Mouse (Mus musculus) brain, embryonic 14.5 days (tissue): ENCODE data around the gene Gm21976. TPM values are rescaled to one million over a fixed set of nuclear protein-coding genes. Genes with fewer than 3 reads are reported as not detected.

ENCODE experiments used
- DNase-seq: peaks from one replicate; pipeline ENCODE4 v3.0.0-alpha.2; 2011; ENCODE audit warnings: low read depth
- CTCF ChIP-seq: fragments of 200-500 bp; IDR thresholded peaks from 2 replicates; pipeline ENCODE4 v1.5.1; 2012; ENCODE audit warnings: inconsistent platforms, mild to moderate bottlenecking, moderate library complexity, borderline replicate concordance; ENCODE audit not compliant: insufficient read depth, insufficient read length; ENCODE audit errors: extremely low read depth
- POLR2A ChIP-seq: fragments of 200-500 bp; IDR thresholded peaks from 2 replicates; pipeline ENCODE4 v1.6.1; 2012; ENCODE audit warnings: mild to moderate bottlenecking, inconsistent platforms, borderline replicate concordance; ENCODE audit not compliant: poor library complexity, insufficient read depth, insufficient read length, severe bottlenecking; ENCODE audit errors: extremely low read depth
- polyA plus RNA-seq: library from polyadenylated mRNA; depleted of rRNA; stranded (reverse); fragments of >200 nt; gene quantifications from 2 replicates; pipeline ENCODE4 v1.2.3, GENCODE M21; 2012; rRNA removed

The Gm21976 gene
- not detected in 2 replicates for polyA plus RNA-seq

DNA sequence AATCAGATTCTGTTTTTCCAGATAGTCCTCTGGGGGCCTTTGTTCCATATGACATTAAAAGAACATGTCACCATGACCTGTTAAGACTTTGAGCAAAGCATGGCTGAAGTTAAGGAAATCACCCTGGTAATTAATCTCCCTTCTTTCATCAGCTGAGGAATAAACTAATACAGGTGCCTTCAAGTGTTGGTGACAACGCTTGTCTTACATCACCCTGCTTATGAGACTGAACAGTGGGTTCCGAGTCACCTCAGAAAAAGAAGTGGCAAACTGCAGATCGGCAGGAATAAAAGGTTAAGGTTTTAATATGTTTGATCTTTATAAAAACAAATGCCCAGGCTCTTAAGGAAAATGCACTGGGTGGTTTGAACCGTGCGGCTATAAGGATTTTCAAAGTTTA lies at the start of gene Gm21976:
TSS of gene Gm21976 (plus strand) at position 202 of the 400 bp plus-strand sequence.
- TF ChIP-seq CTCF, result no peak
- no peak for TF ChIP-seq POLR2A
- no peak for DNase-seq

DNA sequence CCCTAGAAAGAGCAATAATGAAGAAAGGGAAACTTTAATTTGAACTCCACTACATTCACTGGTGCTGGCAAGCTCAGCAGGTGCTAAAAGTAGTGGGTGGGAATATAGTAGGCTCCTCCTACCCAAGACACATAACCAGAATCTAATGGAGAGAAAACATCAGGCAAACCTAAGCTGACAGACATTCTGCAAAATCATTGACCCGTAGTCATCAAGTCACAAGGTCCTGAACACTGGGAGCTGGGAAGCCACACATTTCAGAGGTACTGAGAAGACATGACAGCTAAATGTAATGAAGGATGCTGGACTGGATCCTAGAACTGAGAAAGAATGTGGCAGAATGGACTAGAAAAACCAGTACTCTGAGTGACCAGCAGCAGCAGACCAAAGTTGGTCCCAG lies 49.2 kb upstream of the Gm21976 start:
- TF ChIP-seq POLR2A (no peak), CTCF (no peak)
- DNase-seq, result no peak

DNA sequence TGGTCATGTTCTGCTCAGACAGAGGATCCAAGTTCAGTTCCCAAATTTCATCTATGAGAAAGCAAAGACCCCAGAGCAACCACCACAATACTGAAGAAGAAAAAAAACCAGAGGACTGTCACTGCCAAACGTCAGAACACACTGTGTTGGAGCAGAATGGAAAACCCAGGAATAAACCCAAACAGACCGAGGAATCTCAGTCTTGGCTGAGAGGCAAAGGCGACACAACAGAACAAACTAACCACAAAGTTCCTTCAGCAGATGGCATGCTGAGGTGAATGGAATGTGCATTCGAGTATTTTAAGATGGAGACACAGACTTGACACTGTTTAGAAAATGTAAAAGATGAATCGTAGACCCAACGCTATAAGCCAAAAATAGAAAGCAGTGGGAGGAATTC lies 44.2 kb upstream of the Gm21976 start:
- TF ChIP-seq CTCF (no peak), POLR2A (no peak)
- no peak for DNase-seq

DNA sequence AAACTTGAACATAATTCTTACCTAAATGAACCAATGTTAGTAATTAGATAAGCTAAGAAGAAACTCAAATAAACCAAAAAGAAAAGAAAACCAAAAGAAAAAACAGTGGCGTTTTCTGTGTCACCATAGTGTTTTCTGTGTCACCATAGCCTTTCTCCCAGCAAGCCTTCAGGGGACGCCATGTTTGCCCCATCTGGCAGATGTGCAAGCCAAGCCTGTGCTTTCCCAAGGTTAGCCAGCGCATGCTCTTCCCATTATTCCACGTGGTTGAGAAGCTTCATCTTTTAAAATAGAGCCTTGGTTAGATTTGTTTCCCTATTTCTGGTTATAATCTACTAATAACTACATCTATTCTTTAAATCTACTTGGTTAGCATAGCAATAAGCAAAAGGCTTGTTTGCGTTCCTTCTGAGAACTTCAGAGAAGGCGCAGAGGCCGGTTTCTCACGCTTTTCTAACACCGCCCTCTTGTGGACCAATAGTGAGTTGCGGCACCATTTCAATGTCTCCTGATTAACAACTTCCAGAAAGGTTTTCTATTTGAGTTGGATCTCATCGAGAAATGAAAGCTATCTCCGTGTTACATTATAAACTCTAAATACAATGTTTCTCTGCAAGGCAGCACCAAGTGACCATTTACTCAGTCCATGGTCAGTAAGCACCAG lies 39.6 kb upstream of the Gm21976 start:
- DNase-seq, result peak; percentile 83
- TF ChIP-seq POLR2A (no peak), CTCF (peak; percentile 89)

DNA sequence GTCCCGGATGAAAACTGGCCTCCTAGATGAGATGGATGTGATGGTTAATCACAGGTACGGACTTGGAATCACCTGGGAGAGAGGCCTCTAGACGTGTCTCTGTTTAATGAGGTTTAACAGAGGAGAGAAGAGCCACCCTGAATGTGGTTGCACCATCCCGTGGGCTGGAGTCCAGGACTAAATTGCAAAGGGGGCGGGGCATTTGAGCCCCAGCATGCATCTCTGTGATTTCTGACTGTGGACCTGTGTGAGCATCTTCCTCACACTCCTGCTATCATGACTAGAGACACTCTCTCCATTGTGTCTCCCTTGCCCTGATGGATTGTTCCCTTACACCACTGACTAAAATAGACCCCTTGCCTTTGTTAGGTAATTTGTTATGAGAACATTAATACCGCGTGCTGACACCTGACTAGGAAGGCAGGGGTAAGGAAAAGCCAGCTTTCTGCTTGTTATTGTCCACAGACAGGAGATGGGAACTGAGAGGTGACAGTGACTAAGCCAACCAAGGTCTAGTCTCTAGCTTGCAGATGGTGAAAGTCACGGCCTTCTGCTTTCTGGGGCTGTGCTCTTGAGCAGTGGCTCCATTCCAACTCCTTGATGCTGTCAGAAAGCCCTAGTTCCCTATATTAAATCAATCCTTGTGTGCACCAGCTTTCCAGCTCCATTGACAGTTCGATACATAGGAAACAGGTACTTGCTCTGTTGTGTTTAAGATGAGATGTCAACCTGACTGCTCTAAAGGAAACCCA lies 38.0 kb upstream of the Gm21976 start:
- TF ChIP-seq CTCF, result no peak
- TF ChIP-seq POLR2A, result no peak
- no peak for DNase-seq

DNA sequence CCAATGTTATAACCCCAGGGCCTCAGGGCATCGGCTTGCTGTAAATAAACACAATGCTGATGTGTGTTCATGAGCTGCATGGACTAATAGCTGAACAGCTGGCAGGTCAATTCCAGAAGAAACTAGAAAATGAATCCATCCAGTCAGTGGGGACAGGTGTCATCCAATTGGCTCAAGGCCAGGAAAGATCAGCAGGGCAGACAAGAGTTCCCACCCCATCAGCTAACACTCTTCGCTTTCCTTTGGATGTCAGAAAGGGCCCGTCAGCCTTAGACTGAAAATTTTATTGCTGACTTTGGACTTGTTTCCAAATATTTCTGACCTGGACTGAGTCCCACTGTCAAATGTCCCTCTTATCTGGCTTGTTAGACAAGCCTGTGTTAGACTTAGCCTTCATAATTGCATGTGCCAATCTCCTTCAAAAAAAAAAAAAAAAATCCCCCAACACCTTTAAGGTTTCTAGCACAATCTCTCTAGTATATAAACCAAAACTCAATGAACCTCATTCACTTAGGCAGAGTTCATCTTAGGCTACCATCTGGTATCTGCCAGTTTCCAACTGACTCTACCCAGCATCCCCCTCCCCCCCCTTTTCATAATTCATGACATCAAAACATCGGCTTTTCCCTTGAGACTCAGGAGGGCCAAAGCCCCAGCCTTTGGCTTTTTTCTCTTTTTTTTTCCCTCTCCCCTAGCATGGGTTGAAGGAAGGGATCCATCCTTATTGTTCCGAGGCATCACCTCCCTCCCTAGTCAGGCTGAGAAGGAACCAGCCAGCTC lies 34.9 kb upstream of the Gm21976 start:
- TF ChIP-seq POLR2A (no peak), CTCF (no peak)
- DNase-seq, result peak; percentile 31

DNA sequence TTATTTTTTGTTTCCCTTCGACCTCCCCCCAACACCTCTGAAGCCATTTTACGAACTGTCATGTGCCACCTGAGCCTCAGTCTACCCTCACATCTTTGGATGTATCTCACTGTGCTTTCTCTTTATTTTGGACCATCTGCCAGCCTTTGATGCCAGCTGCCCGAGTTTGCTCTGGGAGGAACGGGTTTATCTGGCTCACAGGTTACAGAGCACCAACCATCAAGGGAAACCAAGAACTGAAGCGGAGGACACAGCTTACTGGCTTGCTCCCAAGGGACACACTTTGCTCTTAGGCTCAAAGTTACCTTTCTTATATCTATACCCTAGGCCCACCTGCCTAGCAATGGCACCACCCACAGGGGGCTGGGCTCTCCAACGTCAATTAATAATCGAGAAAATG lies 34.3 kb upstream of the Gm21976 start:
- TF ChIP-seq POLR2A (no peak), CTCF (no peak)
- no peak for DNase-seq

DNA sequence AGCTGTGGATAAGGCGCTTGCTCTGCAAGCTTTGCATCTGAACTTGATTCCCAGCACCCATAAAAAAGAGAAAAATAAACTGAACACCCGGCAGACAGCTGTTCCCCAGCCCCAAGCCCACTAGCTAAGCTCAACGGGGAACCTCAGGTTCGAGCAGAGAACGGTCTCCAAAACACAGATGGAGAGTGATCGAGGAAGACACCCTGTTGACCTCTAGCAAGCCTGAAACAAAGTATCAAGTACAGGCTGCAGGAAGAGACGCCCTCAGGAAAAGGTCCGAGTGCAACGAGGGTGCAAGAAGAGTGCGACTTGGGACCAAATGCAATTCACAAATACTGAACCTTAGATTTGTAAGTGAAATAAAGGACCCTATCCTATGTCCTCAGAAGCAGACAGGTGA lies 30.1 kb upstream of the Gm21976 start:
- TF ChIP-seq CTCF, result no peak
- TF ChIP-seq POLR2A, result no peak
- DNase-seq, result no peak

DNA sequence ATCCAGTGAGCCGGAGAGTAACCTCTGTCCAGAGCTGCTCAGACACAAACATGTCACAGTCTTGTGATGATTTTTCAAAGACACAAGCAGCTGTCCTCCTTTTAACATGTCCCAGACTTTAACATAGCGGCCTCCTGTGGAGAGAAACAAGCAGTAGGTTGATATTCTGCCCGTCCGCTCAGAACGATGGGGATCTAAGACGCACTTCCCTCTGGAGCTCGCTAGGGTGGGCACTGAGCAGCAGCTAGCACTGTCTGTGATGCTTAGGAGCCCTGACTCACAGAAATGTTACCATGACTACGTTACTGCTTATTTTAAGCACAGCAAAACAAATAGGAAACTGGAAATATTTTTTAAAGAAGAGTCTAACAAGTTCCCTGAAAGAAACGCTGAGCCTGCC lies 24.8 kb upstream of the Gm21976 start:
- no peak for DNase-seq
- TF ChIP-seq CTCF (no peak), POLR2A (no peak)

DNA sequence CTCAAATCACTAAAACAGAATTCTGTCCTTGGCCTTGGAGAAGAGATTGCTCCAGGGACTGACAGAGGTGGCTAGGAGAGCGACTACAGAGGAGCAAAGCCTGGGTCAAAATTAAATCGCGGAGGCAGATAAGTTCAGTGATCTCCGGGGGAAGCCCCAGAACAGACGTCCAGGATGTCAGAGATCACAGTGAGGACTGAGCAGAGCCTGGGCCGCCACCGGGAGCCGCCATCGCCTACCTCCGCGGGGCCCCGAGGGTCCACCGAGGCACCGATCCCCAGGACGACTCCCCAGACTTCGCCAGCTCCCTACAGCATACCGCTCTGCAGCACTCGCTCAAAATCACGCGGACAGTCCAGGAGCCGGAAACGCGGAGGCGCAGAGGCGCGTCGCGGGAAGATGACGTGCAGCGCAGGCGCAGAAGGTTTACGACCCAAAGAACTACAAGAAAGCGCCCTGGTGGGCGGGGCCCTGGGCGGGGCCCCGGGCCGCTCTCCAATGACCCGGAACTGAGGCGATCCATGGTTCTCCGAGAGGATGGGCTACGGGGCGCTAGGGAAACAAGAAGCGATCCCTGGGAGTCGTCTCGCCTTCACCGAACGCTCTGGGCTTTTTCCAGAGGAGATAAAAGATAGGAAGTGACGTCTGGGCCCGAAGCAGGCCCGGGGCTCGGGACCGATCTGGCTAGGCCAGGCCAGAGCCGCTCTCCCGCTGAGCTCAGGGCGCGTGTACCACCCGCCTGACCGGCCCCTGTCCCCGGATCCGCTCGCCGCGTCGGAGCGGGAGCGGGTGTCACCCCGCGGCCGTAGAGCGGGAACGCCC lies 16.8 kb upstream of the Gm21976 start, which contains the start of the genes Utp15 and Ankra2:
TSS of gene Utp15 (minus strand) at position 406 of the 822 bp plus-strand sequence.
TSS of gene Ankra2 (plus strand) at position 439 of the 822 bp plus-strand sequence.
- DNase-seq, result peak; percentile 99
- TF ChIP-seq CTCF (no peak), POLR2A (peak; percentile 68)
